27 mouse cellular contexts compared by ENCODE assay signal in genomic region chr7:96722796-96723195, GRCm38 (mm10).
DNase-seq lines count a peak whose midpoint lies in the region; ATAC-seq and TF ChIP-seq lines count a peak whose summit lies in the region.
"Had no signal": no experiment of that assay in that cellular context is flagged by ENCODE, and none has a peak within 500 bp of the region (broad histone marks: within the 10 kb centered on the region; RNA-seq: fewer than 3 reads in every experiment).

No protein-coding gene starts in this region.

- no peak for TF ChIP-seq RAD21 in MEL (IDR thresholded peaks at IDR 0.05; ENCODE audit: low read depth, low read length)

- no peaks in the 10 kb centered on the region for H3K79me2 ChIP-seq in MEL (ENCODE audit: control insufficient read depth, insufficient read depth, low read length, poor library complexity)

- H3K27ac ChIP-seq in MEL (ENCODE audit: control insufficient read depth, low read depth, low read length), result no peak overlapping the region
- no peak overlapping the region for H3K27ac ChIP-seq in hindbrain, embryonic 12.5 days
- H3K27ac ChIP-seq: embryonic facial prominence, embryonic 13.5 days; embryonic facial prominence, embryonic 15.5 days; forebrain, embryonic 10.5 days; forebrain, embryonic 12.5 days had no signal

- intact Hi-C loops in left cerebral cortex, postnatal 36 days (cut with DNase I), result no loop called here

- no peak for TF ChIP-seq EP300 in MEL (IDR thresholded peaks at IDR 0.05; ENCODE audit: low read depth in 1 of 2, low read length in 2 of 2)

- H3K9ac ChIP-seq in MEL (ENCODE audit: control insufficient read depth, low read depth, low read length, poor library complexity, severe bottlenecking), result no peak overlapping the region
- no peak overlapping the region for H3K9ac ChIP-seq in hindbrain, embryonic 12.5 days
- H3K9ac ChIP-seq: embryonic facial prominence, embryonic 13.5 days; embryonic facial prominence, embryonic 15.5 days; forebrain, embryonic 12.5 days had no signal

- DNase-seq in embryo, embryonic 10.5 days (ENCODE audit: low spot score), result peak; percentile 15
- DNase-seq in embryo, embryonic 10 days (ENCODE audit: low spot score), result no peak
- DNase-seq in MEL (ENCODE audit: low read depth, low spot score) (peak; percentile 16), ZHBTc4 (ENCODE audit: low read depth, low spot score) (peak; percentile 75)
- no peak for DNase-seq in left cerebral cortex, postnatal 36 days (ENCODE audit: low spot score in 2 of 2)
- DNase-seq: adrenal gland, adult 2 months; adrenal gland, postnatal 10 days; adrenal gland, postnatal 25 days; B cell, adult 2 months; cerebellum, adult 11 months; cerebellum, adult 18-20 months; cerebellum, adult 8-10 months; cerebellum, adult 9-11 months; cerebellum, postnatal 14 days; cerebellum, postnatal 36 days; embryo, embryonic 11 days had no signal

- ATAC-seq in hindbrain, embryonic 12.5 days (ENCODE audit: low FRiP score), result no peak
- ATAC-seq: CD4-positive, CD25-positive, alpha-beta regulatory T cell, adult 4 months; forebrain, embryonic 14.5 days; forebrain, embryonic 16.5 days had no signal

- TF ChIP-seq POLR2A in MEL (IDR thresholded peaks at IDR 0.05; ENCODE audit: control insufficient read depth in 1 of 2, insufficient read depth in 1 of 2, low read depth in 1 of 2, low read length in 2 of 2, poor library complexity in 1 of 2), result no peak

- WGBS in hindbrain, embryonic 12.5 days, result 27% methylated on average over 3 of the region's 3 CpGs

- H3K4me3 ChIP-seq in MEL (ENCODE audit: control insufficient read depth in 1 of 2, insufficient read depth in 1 of 2, low read depth in 2 of 2, low read length in 2 of 2), result no peak overlapping the region
- H3K4me3 ChIP-seq in hindbrain, embryonic 12.5 days, result no peak overlapping the region
- H3K4me3 ChIP-seq: embryonic facial prominence, embryonic 13.5 days; embryonic facial prominence, embryonic 15.5 days; erythroblast, embryonic 14.5 days; forebrain, embryonic 10.5 days; forebrain, embryonic 12.5 days had no signal

- no peaks in the 10 kb centered on the region for H3K27me3 ChIP-seq in MEL (ENCODE audit: control insufficient read depth in 1 of 2, insufficient read depth in 2 of 2, low read length in 2 of 2)
- peaks cover 54% of the 10 kb centered on the region for H3K27me3 ChIP-seq in hindbrain, embryonic 12.5 days
- H3K27me3 ChIP-seq: CH12.LX; embryonic facial prominence, embryonic 13.5 days; embryonic facial prominence, embryonic 15.5 days had no signal

- H3K36me3 ChIP-seq in MEL (ENCODE audit: control insufficient read depth in 1 of 2, insufficient read depth in 2 of 2, low read length in 2 of 2), result peaks cover 0 to 19% of the 10 kb centered on the region in 2 experiments; a peak in 3 of 4 replicates
- H3K36me3 ChIP-seq in hindbrain, embryonic 12.5 days, result no peaks in the 10 kb centered on the region
- H3K36me3 ChIP-seq: G1E had no signal

- H3K4me2 ChIP-seq in hindbrain, embryonic 12.5 days (replicated peaks), result no peak overlapping the region
- H3K4me2 ChIP-seq: embryonic facial prominence, embryonic 13.5 days; embryonic facial prominence, embryonic 15.5 days; forebrain, embryonic 12.5 days had no signal

- H3K9me3 ChIP-seq in MEL (replicated peaks; ENCODE audit: insufficient read depth, low read length), result no peaks in the 10 kb centered on the region
- H3K9me3 ChIP-seq in hindbrain, embryonic 12.5 days (replicated peaks), result no peaks in the 10 kb centered on the region
- H3K9me3 ChIP-seq: embryonic facial prominence, embryonic 13.5 days; embryonic facial prominence, embryonic 15.5 days; forebrain, embryonic 10.5 days; forebrain, embryonic 12.5 days had no signal

- peaks cover 8 to 12% of the 10 kb centered on the region in 2 experiments for H3K4me1 ChIP-seq in MEL (ENCODE audit: control insufficient read depth in 1 of 2, insufficient read depth in 2 of 2, low read length in 2 of 2)
- H3K4me1 ChIP-seq in hindbrain, embryonic 12.5 days, result peaks cover 32% of the 10 kb centered on the region
- H3K4me1 ChIP-seq: embryonic facial prominence, embryonic 15.5 days had no signal

- TF ChIP-seq CTCF in MEL (IDR thresholded peaks at IDR 0.05 in 2 of 3, conservative IDR thresholded peaks at IDR 0.05 in 1 of 3; ENCODE audit: control insufficient read depth in 1 of 3, insufficient read depth in 1 of 3, low read depth in 2 of 3, low read length in 3 of 3, poor library complexity in 1 of 3, severe bottlenecking in 1 of 3), result no peak

TF ChIP-seq in MEL, 35 proteins besides CTCF, POLR2A, EP300 and RAD21:
- no peak for TF ChIP-seq UBTF (IDR thresholded peaks at IDR 0.05; ENCODE audit: borderline replicate concordance, insufficient read depth, low read depth, low read length)
- TF ChIP-seq USF2 (IDR thresholded peaks at IDR 0.05; ENCODE audit: borderline replicate concordance in 1 of 2, insufficient read depth in 1 of 2, low read depth in 1 of 2, low read length in 2 of 2), result no peak
- no peak for TF ChIP-seq POLR2AphosphoS5 (IDR thresholded peaks at IDR 0.05; ENCODE audit: borderline replicate concordance, low read depth, low read length)
- TF ChIP-seq MXI1 (IDR thresholded peaks at IDR 0.05; ENCODE audit: low read depth, low read length), result no peak
- no peak for TF ChIP-seq ZMIZ1 (IDR thresholded peaks at IDR 0.05; ENCODE audit: low read depth, low read length)
- no peak for TF ChIP-seq NRF1 (IDR thresholded peaks at IDR 0.05; ENCODE audit: insufficient read depth, low read depth, low read length, poor library complexity, severe bottlenecking)
- no peak for TF ChIP-seq TBP (IDR thresholded peaks at IDR 0.05; ENCODE audit: low read depth, low read length)

Comparison
In these comparisons a context has a peak if more than half of its experiments do, and no peak if none do; other contexts are left out.
1. DNase-seq: peak in embryo, embryonic 10.5 days (single experiment), MEL (single experiment) and ZHBTc4 (single experiment); none in embryo, embryonic 10 days (single experiment) and left cerebral cortex, postnatal 36 days (0 of 2).